Mouse (Mus musculus): ENCODE data around the gene Kdm2b. TPM values are rescaled to one million over a fixed set of nuclear protein-coding genes. Genes with fewer than 3 reads are reported as not detected.

The Kdm2b gene
- 10 to 100 TPM; 32.9 to 33.7 TPM for total RNA-seq (2021)
- long read RNA-seq, experiment 1, full-length matches to known transcripts: 7 of 12 reads
- long read RNA-seq, experiment 1, partial matches to known transcripts: 3 of 12 reads
- long read RNA-seq, experiment 1, other reads (novel, unspliced or antisense): 2 of 12 reads
- long read RNA-seq, experiment 2, full-length matches to known transcripts: 15 of 37 reads
- long read RNA-seq, experiment 2, partial matches to known transcripts: 10 of 37 reads
- long read RNA-seq, experiment 2, other reads (novel, unspliced or antisense): 12 of 37 reads

GRCm38 (mm10) chr5:122989551-122990330 lies at the start of gene Kdm2b:
Gene Kdm2b, minus strand, starts transcription at chr5:122989823.
- DNase-seq (ENCODE audit: low spot score in 2 of 2): no peak

- peak; percentile 52 to 66 for DNase-seq (ENCODE audit: low spot score in 2 of 2)
These were observed 49.6 kb upstream of the Kdm2b start for GRCm38 (mm10) chr5:123039120-123039752.

GRCm38 (mm10) chr5:123038115-123038514 lies 48.5 kb upstream of the Kdm2b start:
- no peak for DNase-seq (ENCODE audit: low spot score in 2 of 2)

- no peak for DNase-seq (ENCODE audit: low spot score in 2 of 2)
These were observed 45.9 kb upstream of the Kdm2b start for GRCm38 (mm10) chr5:123035564-123035963.

GRCm38 (mm10) chr5:123035089-123035488 lies 45.5 kb upstream of the Kdm2b start:
- no peak for DNase-seq (ENCODE audit: low spot score in 2 of 2)

GRCm38 (mm10) chr5:123033646-123034160 lies 44.1 kb upstream of the Kdm2b start:
- DNase-seq (ENCODE audit: low spot score in 2 of 2): no peak

GRCm38 (mm10) chr5:123031312-123031711 lies 41.7 kb upstream of the Kdm2b start:
- DNase-seq (ENCODE audit: low spot score in 2 of 2): no peak

GRCm38 (mm10) chr5:123029729-123030128 lies 40.1 kb upstream of the Kdm2b start:
- no peak for DNase-seq (ENCODE audit: low spot score in 2 of 2)

GRCm38 (mm10) chr5:123027436-123027835 lies 37.8 kb upstream of the Kdm2b start:
- DNase-seq (ENCODE audit: low spot score in 2 of 2): no peak

GRCm38 (mm10) chr5:123026414-123026813 lies 36.8 kb upstream of the Kdm2b start:
- DNase-seq (ENCODE audit: low spot score in 2 of 2): no peak

GRCm38 (mm10) chr5:123024965-123025573 lies 35.4 kb upstream of the Kdm2b start:
- no peak for DNase-seq (ENCODE audit: low spot score in 2 of 2)

GRCm38 (mm10) chr5:123024312-123024711 lies 34.7 kb upstream of the Kdm2b start:
- DNase-seq (ENCODE audit: low spot score in 2 of 2): no peak

- no peak for DNase-seq (ENCODE audit: low spot score in 2 of 2)
These were observed 33.4 kb upstream of the Kdm2b start for GRCm38 (mm10) chr5:123023049-123023448.

- DNase-seq (ENCODE audit: low spot score in 2 of 2): no peak
These were observed 31.8 kb upstream of the Kdm2b start for GRCm38 (mm10) chr5:123021438-123021837.

- no peak for DNase-seq (ENCODE audit: low spot score in 2 of 2)
These were observed 30.8 kb upstream of the Kdm2b start for GRCm38 (mm10) chr5:123020426-123020825.

- no peak for DNase-seq (ENCODE audit: low spot score in 2 of 2)
These were observed 29.9 kb upstream of the Kdm2b start for GRCm38 (mm10) chr5:123019336-123020016.

- DNase-seq (ENCODE audit: low spot score in 2 of 2): no peak
These were observed 27.9 kb upstream of the Kdm2b start for GRCm38 (mm10) chr5:123017504-123017903.

- DNase-seq (ENCODE audit: low spot score in 2 of 2): no peak
These were observed 26.3 kb upstream of the Kdm2b start for GRCm38 (mm10) chr5:123015915-123016314.

- peak; percentile 92 to 96 for DNase-seq (ENCODE audit: low spot score in 2 of 2)
These were observed 25.4 kb upstream of the Kdm2b start, which contains the start of gene Orai1 for GRCm38 (mm10) chr5:123014753-123015701. Gene Orai1, plus strand, starts transcription at chr5:123015074.

All from adrenal gland, postnatal 4 days (tissue).